Mouse (Mus musculus) embryonic facial prominence, embryonic 11.5 days (tissue): ENCODE measurements around the gene Fhod1. TPM values are rescaled to one million over a fixed set of nuclear protein-coding genes. Genes with fewer than 3 reads are reported as not detected.

Experiments used
- ATAC-seq: fragments of 200-750 bp; cut with Nextera tagmentation; replicated peaks from 2 replicates; pipeline ENCODE4 v1.8.0; 2017; ENCODE audit warnings: low read depth; ENCODE audit not compliant: insufficient number of reproducible peaks, low FRiP score, low TSS enrichment
- DNase-seq: peaks from one replicate; pipeline ENCODE4 v3.0.0-alpha.2; 2015; ENCODE audit warnings: low spot score
- H3K27ac ChIP-seq: fragments of 300-500 bp; sonication (generic); replicated peaks from 2 replicates; pipeline ENCODE4 v1.5.1; 2014; ENCODE audit warnings: mild to moderate bottlenecking, low read depth, low read length, control low read depth
- H3K27me3 ChIP-seq: fragments of 300-500 bp; sonication (generic); 2 replicates; pipeline ENCODE4 v1.6.1; 2014; ENCODE audit warnings: mild to moderate bottlenecking, low read length, moderate library complexity, mixed read lengths; ENCODE audit not compliant: control insufficient read depth, insufficient read depth
- H3K36me3 ChIP-seq: fragments of 300-500 bp; sonication (generic); replicated peaks from 2 replicates; pipeline ENCODE4 v1.6.1; 2014; ENCODE audit warnings: low read depth, mild to moderate bottlenecking, low read length, moderate library complexity, mixed read lengths; ENCODE audit not compliant: control insufficient read depth, insufficient read depth
- H3K4me1 ChIP-seq: fragments of 300-500 bp; sonication (generic); 2 replicates; pipeline ENCODE4 v1.6.1; 2014; ENCODE audit warnings: low read length, mixed read lengths; ENCODE audit not compliant: control insufficient read depth, insufficient read depth
- H3K4me2 ChIP-seq: fragments of 300-500 bp; sonication (generic); 2 replicates; pipeline ENCODE4 v1.6.1; 2014; ENCODE audit warnings: low read depth, mild to moderate bottlenecking, control low read depth, low read length, moderate library complexity
- H3K4me3 ChIP-seq: fragments of 300-500 bp; sonication (generic); 2 replicates; pipeline ENCODE4 v1.5.1; 2014; ENCODE audit warnings: low read depth, low read length, control low read depth
- H3K9ac ChIP-seq: fragments of 300-500 bp; sonication (generic); replicated peaks from 2 replicates; pipeline ENCODE4 v1.6.1; 2014; ENCODE audit warnings: mild to moderate bottlenecking, control low read depth, low read length
- H3K9me3 ChIP-seq: fragments of 300-500 bp; sonication (generic); replicated peaks from 2 replicates; pipeline ENCODE4 v1.6.1; 2016; ENCODE audit warnings: mild to moderate bottlenecking, low read length, inconsistent platforms, mixed read lengths; ENCODE audit not compliant: control insufficient read depth
- WGBS: fragments of 180-500 bp; shearing (Covaris S2); extraction: QIAGEN DNeasy Blood & Tissue Kit; methylation state at CpG from one replicate; pipeline ENCODE4 v1.1.7; 2014; 5-methylcytosine and 5-hydroxymethylcytosine counted together
- polyA plus RNA-seq: library from polyadenylated mRNA; unstranded; fragments of >200 nt; fragmentation: Nextera tagmentation; extraction: Ambion mirVana; gene quantifications from 2 replicates; pipeline ENCODE4 v1.2.1, GENCODE M21; 2014

The Fhod1 gene
- polyA plus RNA-seq, 1 experiment from 2014 or later, result 2.6 TPM

DNA sequence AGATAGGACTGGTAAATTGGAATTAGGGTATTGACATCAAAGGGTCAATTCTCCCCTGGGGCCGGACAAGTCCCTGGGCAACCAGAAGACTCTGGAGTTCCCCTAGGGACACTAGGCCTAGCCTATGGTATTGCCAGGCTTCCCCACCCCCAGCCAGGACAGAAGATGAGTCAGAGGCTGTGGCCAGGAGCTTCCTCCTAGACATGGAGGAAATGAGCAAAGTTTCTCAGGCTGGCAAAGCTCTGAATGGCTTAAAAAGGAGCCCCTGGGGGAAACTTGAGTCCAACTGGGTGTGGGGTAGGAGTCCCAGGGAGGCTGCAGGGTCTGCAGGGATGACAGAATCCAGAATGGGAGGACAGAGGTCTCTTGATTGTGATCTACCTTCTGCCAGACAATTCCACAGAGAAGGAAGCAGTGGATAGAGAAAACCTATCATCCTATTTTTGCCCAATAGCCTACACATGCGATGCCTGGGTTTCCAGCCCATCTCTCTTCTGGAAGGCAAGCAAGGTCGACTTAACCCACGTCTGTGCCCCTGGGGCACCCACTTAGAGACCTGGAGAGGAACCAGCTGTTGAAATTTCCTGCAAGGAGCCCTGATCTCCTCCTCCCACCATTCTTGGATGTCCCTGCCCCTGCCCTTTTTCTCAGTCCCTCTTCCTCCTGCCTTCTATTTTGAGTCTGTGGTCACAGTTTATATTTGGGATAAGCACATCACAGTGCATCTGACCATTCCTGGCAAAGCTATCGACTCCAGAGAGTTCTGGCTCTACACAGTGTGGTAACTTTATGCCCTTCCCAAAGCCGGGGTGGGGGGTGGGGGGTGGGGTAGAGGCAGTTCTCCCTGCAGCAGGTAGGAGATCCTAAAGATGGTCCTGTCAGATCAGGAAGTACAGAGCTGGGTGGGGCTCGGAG is 2.4 kb downstream of the Fhod1 start:
- H3K27me3 ChIP-seq, result no peaks in the 10 kb centered on the region
- peaks cover 9% of the 10 kb centered on the region for H3K4me1 ChIP-seq
- no peak overlapping the region for H3K27ac ChIP-seq
- no peak overlapping the region for H3K4me2 ChIP-seq
- DNase-seq (no peak), ATAC-seq (no peak)
- WGBS, result 37% methylated on average over 7 of the region's 7 CpGs
- H3K4me3 ChIP-seq, result no peak overlapping the region
- no peaks in the 10 kb centered on the region for H3K36me3 ChIP-seq
- H3K9ac ChIP-seq, result no peak overlapping the region
- H3K9me3 ChIP-seq, result no peaks in the 10 kb centered on the region

DNA sequence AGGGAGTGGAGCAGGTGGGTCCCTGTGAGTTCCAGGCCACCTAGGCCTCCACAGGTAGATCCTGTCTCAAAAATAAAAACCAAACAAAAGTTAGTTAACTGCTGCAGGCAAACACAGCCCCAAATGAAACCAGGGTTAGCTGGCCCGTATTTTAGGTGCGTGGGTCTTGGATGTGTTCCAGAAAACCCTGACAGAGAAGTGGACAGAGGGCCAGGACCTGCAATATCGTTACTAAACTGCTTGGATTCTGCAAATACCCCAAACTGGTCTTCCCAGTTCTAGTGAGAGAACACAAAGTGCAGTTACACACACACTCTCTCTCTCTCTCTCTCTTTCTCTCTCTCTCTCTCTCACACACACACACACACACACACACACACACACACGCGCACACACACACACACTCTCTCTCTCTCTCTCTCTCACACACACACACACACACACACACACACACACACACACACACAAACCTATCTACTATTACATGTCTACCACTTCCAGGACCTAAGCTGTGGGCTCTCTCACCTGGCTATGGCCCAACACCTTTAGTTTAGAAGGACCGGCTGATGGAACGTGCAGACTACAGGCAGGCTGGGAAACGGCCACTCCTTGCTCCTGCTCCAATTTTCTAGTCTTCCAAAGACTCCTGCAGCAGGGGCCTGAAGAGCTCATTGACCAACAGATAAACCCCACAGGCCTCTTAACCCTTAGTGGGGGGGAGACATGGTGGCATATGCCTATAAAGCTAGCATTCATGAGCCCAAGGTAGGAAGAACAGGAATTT is 3.8 kb downstream of the Fhod1 start:
- Histone ChIP-seq H3K4me2 (no peak overlapping the region), H3K27ac (no peak overlapping the region), H3K27me3 (no peaks in the 10 kb centered on the region), H3K4me1 (peaks cover 9% of the 10 kb centered on the region), H3K9ac (no peak overlapping the region), H3K9me3 (no peaks in the 10 kb centered on the region), H3K36me3 (no peaks in the 10 kb centered on the region), H3K4me3 (no peak overlapping the region)
- no peak for DNase-seq
- WGBS, result 80% methylated on average over 8 of the region's 8 CpGs
- no peak for ATAC-seq

GRCm38 (mm10) chr8:105342768-105343167 is 5.0 kb downstream of the Fhod1 start:
- Histone ChIP-seq H3K4me1 (peaks cover 9% of the 10 kb centered on the region), H3K27ac (no peak overlapping the region), H3K36me3 (no peaks in the 10 kb centered on the region), H3K9me3 (no peaks in the 10 kb centered on the region), H3K9ac (no peak overlapping the region), H3K27me3 (no peaks in the 10 kb centered on the region), H3K4me2 (no peak overlapping the region), H3K4me3 (no peak overlapping the region)
- ATAC-seq (no peak), DNase-seq (no peak)
- 77% methylated on average over 4 of the region's 4 CpGs for WGBS

- Histone ChIP-seq H3K36me3 (peaks cover 2% of the 10 kb centered on the region; the same call in 1 of the 2 replicates), H3K27ac (no peak overlapping the region), H3K4me1 (peaks cover 6% of the 10 kb centered on the region), H3K4me3 (no peak overlapping the region), H3K4me2 (no peak overlapping the region), H3K9ac (no peak overlapping the region), H3K27me3 (no peaks in the 10 kb centered on the region), H3K9me3 (no peaks in the 10 kb centered on the region)
- DNase-seq (no peak), ATAC-seq (no peak)
- 42% methylated on average over 8 of the region's 8 CpGs for WGBS
Observed at GRCm38 (mm10) chr8:105341399-105341798, 6.4 kb downstream of the Fhod1 start.

- H3K27me3 ChIP-seq, result no peaks in the 10 kb centered on the region
- 77% methylated on average over 6 of the region's 6 CpGs for WGBS
- no peak for ATAC-seq
Observed at GRCm38 (mm10) chr8:105339886-105340635, 7.7 kb downstream of the Fhod1 start.

DNA sequence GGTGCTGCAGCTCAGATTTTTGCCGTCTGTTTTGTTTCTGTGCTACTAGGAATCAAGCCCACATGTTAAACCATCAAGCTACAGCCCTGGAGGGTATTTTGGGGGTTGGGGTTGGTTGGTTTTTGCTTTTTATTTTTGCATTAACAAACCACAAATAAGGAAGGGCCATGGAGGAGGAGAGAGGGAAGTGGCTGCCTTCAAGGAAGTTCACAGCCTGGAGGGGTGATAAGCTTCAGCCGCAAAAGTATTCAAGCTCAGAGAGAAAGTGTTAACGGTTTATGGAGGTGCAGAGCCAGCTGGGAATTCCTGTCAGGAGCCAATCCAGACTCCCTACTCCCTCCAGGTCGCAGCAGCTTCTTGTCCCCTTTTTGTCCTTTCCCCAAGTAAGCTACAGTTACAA is 8.8 kb downstream of the Fhod1 start:
- ATAC-seq (no peak), DNase-seq (no peak)
- Histone ChIP-seq H3K4me3 (no peak overlapping the region), H3K4me2 (no peak overlapping the region), H3K27ac (0 out of 2 replicates have a peak overlapping the region, but pooled peaks have one; percentile 8), H3K4me1 (no peaks in the 10 kb centered on the region), H3K9me3 (no peaks in the 10 kb centered on the region), H3K27me3 (no peaks in the 10 kb centered on the region), H3K36me3 (peaks cover 3% of the 10 kb centered on the region; the same call in 1 of the 2 replicates), H3K9ac (0 out of 2 replicates have a peak overlapping the region, but pooled peaks have one; percentile 18)
- WGBS, result 42% methylated on average over 4 of the region's 4 CpGs

More at GRCm38 (mm10) chr8:105339886-105340635, 7.7 kb downstream of the Fhod1 start:
- Histone ChIP-seq H3K9me3 (no peaks in the 10 kb centered on the region), H3K4me3 (no peak overlapping the region), H3K4me1 (no peaks in the 10 kb centered on the region; the same call in 1 of the 2 replicates), H3K27ac (no peak overlapping the region), H3K4me2 (no peak overlapping the region), H3K9ac (no peak overlapping the region), H3K36me3 (peaks cover 3% of the 10 kb centered on the region; the same call in 1 of the 2 replicates)
- DNase-seq, result no peak

GRCm38 (mm10) chr8:105336373-105337130 is 11.2 kb downstream of the Fhod1 start:
- no peak for DNase-seq
- Histone ChIP-seq H3K36me3 (peaks cover 3% of the 10 kb centered on the region; the same call in 1 of the 2 replicates), H3K4me1 (no peaks in the 10 kb centered on the region), H3K27ac (no peak overlapping the region), H3K27me3 (no peaks in the 10 kb centered on the region), H3K9ac (no peak overlapping the region), H3K4me2 (no peak overlapping the region), H3K4me3 (no peak overlapping the region), H3K9me3 (no peaks in the 10 kb centered on the region)
- 57% methylated on average over 32 of the region's 32 CpGs for WGBS
- ATAC-seq, result peak; percentile 24; the same call in 1 of the 2 replicates
